ENCODE assay signal across 16 mouse cellular contexts in genomic region chr4:102040190-102040589, GRCm38 (mm10). TPM values are rescaled to one million over a fixed set of nuclear protein-coding genes. Genes with fewer than 3 reads are reported as not detected.
DNase-seq lines count a peak whose midpoint lies in the region.
"Had no signal": no experiment of that assay in that cellular context is flagged by ENCODE, and none has a peak within 500 bp of the region (broad histone marks: within the 10 kb centered on the region; RNA-seq: fewer than 3 reads in every experiment).

No protein-coding gene starts in this region.

- peak; percentile 8 for DNase-seq in adrenal gland, adult 8-10 months
- DNase-seq in adrenal gland, postnatal 25 days: no peak
- DNase-seq in MN1 (ENCODE audit: low spot score): peak; percentile 77
- peak; percentile 9 for DNase-seq in adrenal gland, postnatal 14 days
- DNase-seq in retina, postnatal 1 day: peak; percentile 76
- DNase-seq in right cerebral cortex, postnatal 4 days: no peak
- no peak for DNase-seq in frontal cortex, postnatal 10 days (ENCODE audit: low spot score in 2 of 2)
- DNase-seq: cerebellum, adult 11-12 months; cerebellum, adult 9-10 months; cerebellum, postnatal 25 days; gastrocnemius, postnatal 10 days; heart, adult 18-20 months; heart, postnatal 10 days; heart, postnatal 4 days had no signal

RNA-seq across cellular contexts. Expression of gene Pde4b, which starts 47.2 kb away (rescaled TPM):
- 1 to 10 TPM; 4.7 to 7.3 (median 6.0) TPM for total RNA-seq in adrenal gland, adult 8-10 months (2022)
- 3.7 and 4.7 TPM in 2 replicates for total RNA-seq in adrenal gland, postnatal 25 days (2021)
- 10.2 and 14.5 TPM in 2 replicates for total RNA-seq in adrenal gland, postnatal 14 days (2021)

RNA-seq across cellular contexts. Expression of gene Gm12789, which starts 53.8 kb away (rescaled TPM):
- total RNA-seq in adrenal gland, adult 8-10 months (2022): not detected
- total RNA-seq in adrenal gland, postnatal 25 days (2021): not detected in 2 replicates
- total RNA-seq in adrenal gland, postnatal 14 days (2021): not detected in 2 replicates
- total RNA-seq: CH12.LX; gastrocnemius, postnatal 10 days; gastrocnemius, postnatal 4 days; heart, adult 18-20 months; heart, postnatal 10 days; heart, postnatal 4 days had no signal

RNA-seq across cellular contexts. Expression of gene Gm12790, which starts 59.3 kb away (rescaled TPM):
- total RNA-seq in adrenal gland, adult 8-10 months (2022): not detected
- not detected in 2 replicates for total RNA-seq in adrenal gland, postnatal 25 days (2021)
- total RNA-seq in adrenal gland, postnatal 14 days (2021): not detected in 2 replicates
- total RNA-seq: CH12.LX; gastrocnemius, postnatal 10 days; gastrocnemius, postnatal 4 days; heart, adult 18-20 months; heart, postnatal 10 days; heart, postnatal 4 days had no signal

Comparison
In these comparisons a context has a peak if more than half of its experiments do, and no peak if none do; other contexts are left out.
1. DNase-seq: peak in adrenal gland, adult 8-10 months (single experiment), MN1 (single experiment), adrenal gland, postnatal 14 days (single experiment) and retina, postnatal 1 day (single experiment); none in adrenal gland, postnatal 25 days (single experiment), right cerebral cortex, postnatal 4 days (single experiment) and frontal cortex, postnatal 10 days (0 of 2).